Mouse (Mus musculus): ENCODE measurements around the gene Kcnk2. TPM values are rescaled to one million over a fixed set of nuclear protein-coding genes. Genes with fewer than 3 reads are reported as not detected.

The Kcnk2 gene
- polyA plus RNA-seq, 1 experiment from 2014 or later, result 0.32 TPM

GRCm38 (mm10) chr1:189304988-189305522 lies 97.0 kb downstream of the Kcnk2 start:
- 75% methylated on average over 8 of the region's 8 CpGs for WGBS
- H3K4me1 ChIP-seq (ENCODE audit: control insufficient read depth in 2 of 2, insufficient read depth in 2 of 2, low read length in 2 of 2), result peaks cover 0 to 4% of the 10 kb centered on the region in 2 experiments; a peak in 2 of 4 replicates
- no peak overlapping the region for H3K27ac ChIP-seq (replicated peaks in 1 of 2; ENCODE audit: control insufficient read depth in 1 of 2, insufficient read depth in 1 of 2, low read depth in 2 of 2, low read length in 2 of 2)
- H3K36me3 ChIP-seq (ENCODE audit: control insufficient read depth, insufficient read depth, low read length), result no peaks in the 10 kb centered on the region
- no peak overlapping the region for H3K9ac ChIP-seq (ENCODE audit: low read length)
- no peak overlapping the region for H3K4me3 ChIP-seq (ENCODE audit: control insufficient read depth in 1 of 2, insufficient read depth in 1 of 2, low read depth in 1 of 2, low read length in 2 of 2)
- no peaks in the 10 kb centered on the region for H3K9me3 ChIP-seq (ENCODE audit: control insufficient read depth, low read length)
- H3K27me3 ChIP-seq (ENCODE audit: control insufficient read depth, insufficient read depth, low read length), result no peaks in the 10 kb centered on the region
- ATAC-seq (ENCODE audit: insufficient number of reproducible peaks, insufficient read depth, low FRiP score, low read depth), result no peak
- H3K4me2 ChIP-seq (ENCODE audit: low read length), result no peak overlapping the region

GRCm38 (mm10) chr1:189303001-189303400 lies 99.1 kb downstream of the Kcnk2 start:
- no peaks in the 10 kb centered on the region for H3K27me3 ChIP-seq (ENCODE audit: control insufficient read depth, insufficient read depth, low read length)
- H3K9ac ChIP-seq (ENCODE audit: low read length), result no peak overlapping the region
- no peaks in the 10 kb centered on the region for H3K4me1 ChIP-seq (ENCODE audit: control insufficient read depth in 2 of 2, insufficient read depth in 2 of 2, low read length in 2 of 2)
- ATAC-seq (ENCODE audit: insufficient number of reproducible peaks, insufficient read depth, low FRiP score, low read depth), result no peak
- no peaks in the 10 kb centered on the region for H3K9me3 ChIP-seq (ENCODE audit: control insufficient read depth, low read length)
- H3K36me3 ChIP-seq (ENCODE audit: control insufficient read depth, insufficient read depth, low read length), result no peaks in the 10 kb centered on the region
- H3K4me2 ChIP-seq (ENCODE audit: low read length), result no peak overlapping the region
- no peak overlapping the region for H3K4me3 ChIP-seq (ENCODE audit: control insufficient read depth in 1 of 2, insufficient read depth in 1 of 2, low read depth in 1 of 2, low read length in 2 of 2)
- 84% methylated on average over 3 of the region's 3 CpGs for WGBS
- H3K27ac ChIP-seq (replicated peaks in 1 of 2; ENCODE audit: control insufficient read depth in 1 of 2, insufficient read depth in 1 of 2, low read depth in 2 of 2, low read length in 2 of 2), result no peak overlapping the region

GRCm38 (mm10) chr1:189293679-189294406 lies 108.2 kb downstream of the Kcnk2 start:
- no peaks in the 10 kb centered on the region for H3K27me3 ChIP-seq (ENCODE audit: control insufficient read depth, insufficient read depth, low read length)
- H3K9ac ChIP-seq (ENCODE audit: low read length), result no peak overlapping the region
- H3K4me1 ChIP-seq (ENCODE audit: control insufficient read depth in 2 of 2, insufficient read depth in 2 of 2, low read length in 2 of 2), result no peaks in the 10 kb centered on the region
- no peak overlapping the region for H3K4me3 ChIP-seq (ENCODE audit: control insufficient read depth in 1 of 2, insufficient read depth in 1 of 2, low read depth in 1 of 2, low read length in 2 of 2)
- no peaks in the 10 kb centered on the region for H3K36me3 ChIP-seq (ENCODE audit: control insufficient read depth, insufficient read depth, low read length)
- 83% methylated on average over 12 of the region's 12 CpGs for WGBS
- no peak for ATAC-seq (ENCODE audit: insufficient number of reproducible peaks, insufficient read depth, low FRiP score, low read depth)
- H3K9me3 ChIP-seq (ENCODE audit: control insufficient read depth, low read length), result no peaks in the 10 kb centered on the region
- H3K4me2 ChIP-seq (ENCODE audit: low read length), result no peak overlapping the region
- H3K27ac ChIP-seq (replicated peaks in 1 of 2; ENCODE audit: control insufficient read depth in 1 of 2, insufficient read depth in 1 of 2, low read depth in 2 of 2, low read length in 2 of 2), result no peak overlapping the region

GRCm38 (mm10) chr1:189290885-189291284 lies 111.2 kb downstream of the Kcnk2 start:
- ATAC-seq (ENCODE audit: insufficient number of reproducible peaks, insufficient read depth, low FRiP score, low read depth), result no peak
- Histone ChIP-seq H3K9ac (ENCODE audit: low read length) (no peak overlapping the region), H3K4me3 (ENCODE audit: control insufficient read depth in 1 of 2, insufficient read depth in 1 of 2, low read depth in 1 of 2, low read length in 2 of 2) (no peak overlapping the region), H3K9me3 (ENCODE audit: control insufficient read depth, low read length) (no peaks in the 10 kb centered on the region), H3K27me3 (ENCODE audit: control insufficient read depth, insufficient read depth, low read length) (no peaks in the 10 kb centered on the region), H3K27ac (replicated peaks in 1 of 2; ENCODE audit: control insufficient read depth in 1 of 2, insufficient read depth in 1 of 2, low read depth in 2 of 2, low read length in 2 of 2) (no peak overlapping the region), H3K36me3 (ENCODE audit: control insufficient read depth, insufficient read depth, low read length) (no peaks in the 10 kb centered on the region), H3K4me1 (ENCODE audit: control insufficient read depth in 2 of 2, insufficient read depth in 2 of 2, low read length in 2 of 2) (no peaks in the 10 kb centered on the region), H3K4me2 (ENCODE audit: low read length) (no peak overlapping the region)
- 28% methylated on average over 3 of the region's 3 CpGs for WGBS

GRCm38 (mm10) chr1:189288948-189289347 lies 113.1 kb downstream of the Kcnk2 start:
- WGBS, result 82% methylated on average over 8 of the region's 8 CpGs
- Histone ChIP-seq H3K4me1 (ENCODE audit: control insufficient read depth in 2 of 2, insufficient read depth in 2 of 2, low read length in 2 of 2) (no peaks in the 10 kb centered on the region), H3K9me3 (ENCODE audit: control insufficient read depth, low read length) (no peaks in the 10 kb centered on the region), H3K27ac (replicated peaks in 1 of 2; ENCODE audit: control insufficient read depth in 1 of 2, insufficient read depth in 1 of 2, low read depth in 2 of 2, low read length in 2 of 2) (no peak overlapping the region), H3K4me3 (ENCODE audit: control insufficient read depth in 1 of 2, insufficient read depth in 1 of 2, low read depth in 1 of 2, low read length in 2 of 2) (no peak overlapping the region), H3K36me3 (ENCODE audit: control insufficient read depth, insufficient read depth, low read length) (no peaks in the 10 kb centered on the region), H3K4me2 (ENCODE audit: low read length) (no peak overlapping the region), H3K9ac (ENCODE audit: low read length) (no peak overlapping the region), H3K27me3 (ENCODE audit: control insufficient read depth, insufficient read depth, low read length) (no peaks in the 10 kb centered on the region)
- ATAC-seq (ENCODE audit: insufficient number of reproducible peaks, insufficient read depth, low FRiP score, low read depth), result no peak

GRCm38 (mm10) chr1:189272281-189272680 lies 129.8 kb downstream of the Kcnk2 start:
- WGBS, result 74% methylated on average over 2 of the region's 2 CpGs
- H3K27me3 ChIP-seq (ENCODE audit: control insufficient read depth, insufficient read depth, low read length), result no peaks in the 10 kb centered on the region
- no peak overlapping the region for H3K9ac ChIP-seq (ENCODE audit: low read length)
- H3K4me3 ChIP-seq (ENCODE audit: control insufficient read depth in 1 of 2, insufficient read depth in 1 of 2, low read depth in 1 of 2, low read length in 2 of 2), result no peak overlapping the region
- no peaks in the 10 kb centered on the region for H3K36me3 ChIP-seq (ENCODE audit: control insufficient read depth, insufficient read depth, low read length)
- no peak for ATAC-seq (ENCODE audit: insufficient number of reproducible peaks, insufficient read depth, low FRiP score, low read depth)
- no peak overlapping the region for H3K4me2 ChIP-seq (ENCODE audit: low read length)
- no peaks in the 10 kb centered on the region for H3K9me3 ChIP-seq (ENCODE audit: control insufficient read depth, low read length)
- no peak overlapping the region for H3K27ac ChIP-seq (replicated peaks in 1 of 2; ENCODE audit: control insufficient read depth in 1 of 2, insufficient read depth in 1 of 2, low read depth in 2 of 2, low read length in 2 of 2)
- H3K4me1 ChIP-seq (ENCODE audit: control insufficient read depth in 2 of 2, insufficient read depth in 2 of 2, low read length in 2 of 2), result no peaks in the 10 kb centered on the region

- H3K4me3 ChIP-seq (ENCODE audit: control insufficient read depth in 1 of 2, insufficient read depth in 1 of 2, low read depth in 1 of 2, low read length in 2 of 2), result no peak overlapping the region
- no peaks in the 10 kb centered on the region for H3K4me1 ChIP-seq (ENCODE audit: control insufficient read depth in 2 of 2, insufficient read depth in 2 of 2, low read length in 2 of 2)
- no peak overlapping the region for H3K9ac ChIP-seq (ENCODE audit: low read length)
- no peaks in the 10 kb centered on the region for H3K9me3 ChIP-seq (ENCODE audit: control insufficient read depth, low read length)
- H3K27me3 ChIP-seq (ENCODE audit: control insufficient read depth, insufficient read depth, low read length), result no peaks in the 10 kb centered on the region
- ATAC-seq (ENCODE audit: insufficient number of reproducible peaks, insufficient read depth, low FRiP score, low read depth), result no peak
- no peaks in the 10 kb centered on the region for H3K36me3 ChIP-seq (ENCODE audit: control insufficient read depth, insufficient read depth, low read length)
- no peak overlapping the region for H3K4me2 ChIP-seq (ENCODE audit: low read length)
- no peak overlapping the region for H3K27ac ChIP-seq (replicated peaks in 1 of 2; ENCODE audit: control insufficient read depth in 1 of 2, insufficient read depth in 1 of 2, low read depth in 2 of 2, low read length in 2 of 2)
These were observed 148.4 kb downstream of the Kcnk2 start for GRCm38 (mm10) chr1:189253631-189254030.

GRCm38 (mm10) chr1:189253207-189253606 lies 148.9 kb downstream of the Kcnk2 start:
- Histone ChIP-seq H3K27ac (replicated peaks in 1 of 2; ENCODE audit: control insufficient read depth in 1 of 2, insufficient read depth in 1 of 2, low read depth in 2 of 2, low read length in 2 of 2) (no peak overlapping the region), H3K4me1 (ENCODE audit: control insufficient read depth in 2 of 2, insufficient read depth in 2 of 2, low read length in 2 of 2) (no peaks in the 10 kb centered on the region), H3K4me2 (ENCODE audit: low read length) (no peak overlapping the region), H3K36me3 (ENCODE audit: control insufficient read depth, insufficient read depth, low read length) (no peaks in the 10 kb centered on the region), H3K9me3 (ENCODE audit: control insufficient read depth, low read length) (no peaks in the 10 kb centered on the region), H3K27me3 (ENCODE audit: control insufficient read depth, insufficient read depth, low read length) (no peaks in the 10 kb centered on the region), H3K9ac (ENCODE audit: low read length) (no peak overlapping the region), H3K4me3 (ENCODE audit: control insufficient read depth in 1 of 2, insufficient read depth in 1 of 2, low read depth in 1 of 2, low read length in 2 of 2) (no peak overlapping the region)
- 57% methylated on average over 3 of the region's 3 CpGs for WGBS
- ATAC-seq (ENCODE audit: insufficient number of reproducible peaks, insufficient read depth, low FRiP score, low read depth), result no peak
